Mouse (Mus musculus): ENCODE measurements at regions not wholly inside any gene's neighbourhood (a gene's known extent, or its start where the extent isn't known, plus 50 kb on each side); places are given as distances from the start of the nearest gene placed in this dataset.

DNA sequence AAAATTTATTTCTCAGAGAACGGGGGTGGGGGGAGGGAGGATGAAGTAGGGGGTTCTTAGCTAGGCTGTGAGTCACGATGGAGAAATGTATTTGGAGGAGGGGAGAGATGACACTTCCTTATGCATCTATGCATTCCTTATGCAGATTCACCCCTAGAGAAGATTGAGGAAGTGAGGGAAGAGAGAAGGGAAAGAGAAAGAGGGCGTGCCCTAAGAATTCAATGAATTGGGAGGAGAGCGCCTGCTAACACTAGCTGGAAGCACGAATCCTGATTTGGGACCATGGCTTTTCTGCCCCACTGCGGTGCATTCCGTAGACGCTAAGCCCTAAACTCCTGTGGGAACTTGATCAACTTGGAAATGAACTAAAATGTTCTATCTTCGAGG, 56.1 kb downstream of the Foxi3 start:
- no peak for ATAC-seq (ENCODE audit: insufficient number of reproducible peaks, low FRiP score, low TSS enrichment)

- peak; percentile 92 for ATAC-seq (ENCODE audit: insufficient number of reproducible peaks, low FRiP score, low TSS enrichment)
Measured at GRCm38 (mm10) chr6:71012823-71013461, 56.6 kb downstream of the Foxi3 start.

DNA sequence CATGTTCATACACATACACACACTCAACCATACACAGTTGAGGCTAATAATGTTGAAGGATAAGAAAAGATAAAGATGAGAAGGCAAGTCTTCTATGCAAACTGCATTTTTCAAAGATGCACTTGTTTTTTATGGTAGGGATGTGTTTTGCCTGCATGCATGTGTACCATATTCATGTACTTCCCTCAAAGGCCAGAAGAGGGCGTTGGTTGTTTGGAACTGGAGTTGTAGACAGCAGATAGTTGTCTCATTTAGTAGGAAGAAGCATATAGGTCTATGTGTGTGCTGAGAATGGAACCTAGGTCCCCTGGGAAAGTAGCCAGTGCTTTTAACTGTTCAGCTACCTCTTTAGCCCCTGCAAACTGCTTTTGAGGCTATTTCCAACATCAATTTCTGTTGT, 60.1 kb downstream of the Foxi3 start:
- ATAC-seq (ENCODE audit: insufficient number of reproducible peaks, low FRiP score, low TSS enrichment), result no peak

GRCm38 (mm10) chr6:71021353-71021752, 65.0 kb downstream of the Foxi3 start:
- no peak for ATAC-seq (ENCODE audit: insufficient number of reproducible peaks, low FRiP score, low TSS enrichment)

DNA sequence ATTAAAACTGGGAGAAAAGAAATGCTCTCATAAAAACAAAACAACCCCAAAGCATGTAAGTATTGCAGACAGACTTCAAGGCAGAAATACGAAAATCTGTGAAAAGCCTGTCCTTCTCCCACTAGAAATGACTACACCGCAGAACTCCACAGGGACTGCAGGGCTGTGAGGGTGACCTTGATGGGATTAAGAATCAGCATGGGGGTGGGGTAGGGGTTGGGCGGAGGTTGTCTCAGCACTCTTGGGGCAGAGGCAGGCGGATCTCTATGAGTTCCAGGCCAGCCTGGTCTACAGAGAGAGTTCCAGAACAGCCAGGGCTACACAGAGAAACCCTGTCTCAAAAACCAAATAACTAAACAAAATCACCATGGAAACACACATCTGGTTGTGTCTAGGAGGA, 69.1 kb downstream of the Foxi3 start:
- ATAC-seq (ENCODE audit: insufficient number of reproducible peaks, low FRiP score, low TSS enrichment), result no peak

DNA sequence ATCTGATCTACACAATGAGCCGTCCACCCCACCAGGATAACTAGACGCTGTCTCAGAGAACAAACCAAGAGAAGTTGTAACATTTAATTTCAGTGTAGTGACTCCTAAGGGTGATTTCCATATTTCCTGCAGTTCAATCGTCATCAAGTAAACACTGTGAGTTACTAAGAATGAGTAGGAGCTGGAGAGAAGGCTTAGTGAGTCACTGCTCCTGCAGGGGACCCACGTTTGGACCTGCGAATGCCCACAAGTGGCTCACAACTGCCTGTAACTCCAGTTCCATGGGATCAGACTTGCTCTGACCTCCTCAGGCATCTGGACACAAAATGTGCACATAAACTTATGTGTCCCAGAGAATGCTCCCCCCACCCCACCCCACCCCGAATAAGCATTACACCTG, 73.3 kb downstream of the Foxi3 start:
- ATAC-seq (ENCODE audit: insufficient number of reproducible peaks, low FRiP score, low TSS enrichment), result no peak

- ATAC-seq (ENCODE audit: insufficient number of reproducible peaks, low FRiP score, low TSS enrichment), result no peak
Measured at GRCm38 (mm10) chr6:71030541-71030940, 74.2 kb downstream of the Foxi3 start.

GRCm38 (mm10) chr6:71044241-71044640, 87.9 kb downstream of the Foxi3 start:
- ATAC-seq (ENCODE audit: insufficient number of reproducible peaks, low FRiP score, low TSS enrichment), result no peak

- no peak for ATAC-seq (ENCODE audit: insufficient number of reproducible peaks, low FRiP score, low TSS enrichment)
Measured at GRCm38 (mm10) chr6:71045261-71045660, 88.9 kb downstream of the Foxi3 start.

GRCm38 (mm10) chr6:71048199-71049094, 92.1 kb downstream of the Foxi3 start:
- ATAC-seq (ENCODE audit: insufficient number of reproducible peaks, low FRiP score, low TSS enrichment), result no peak

- ATAC-seq (ENCODE audit: insufficient number of reproducible peaks, low FRiP score, low TSS enrichment), result no peak
Measured at GRCm38 (mm10) chr6:71050248-71050647, 93.9 kb downstream of the Foxi3 start.

GRCm38 (mm10) chr6:71050754-71051213, 93.5 kb downstream of the Thnsl2 start:
- no peak for ATAC-seq (ENCODE audit: insufficient number of reproducible peaks, low FRiP score, low TSS enrichment)

GRCm38 (mm10) chr6:71057209-71057858, 86.9 kb downstream of the Thnsl2 start:
- ATAC-seq (ENCODE audit: insufficient number of reproducible peaks, low FRiP score, low TSS enrichment), result no peak

- ATAC-seq (ENCODE audit: insufficient number of reproducible peaks, low FRiP score, low TSS enrichment), result peak; percentile 49; the same call in 1 of the 2 replicates
Measured at GRCm38 (mm10) chr6:71060116-71060515, 84.1 kb downstream of the Thnsl2 start.

GRCm38 (mm10) chr6:71062980-71063379, 81.3 kb downstream of the Thnsl2 start:
- no peak for ATAC-seq (ENCODE audit: insufficient number of reproducible peaks, low FRiP score, low TSS enrichment)

GRCm38 (mm10) chr6:71065428-71065827, 78.8 kb downstream of the Thnsl2 start:
- ATAC-seq (ENCODE audit: insufficient number of reproducible peaks, low FRiP score, low TSS enrichment), result no peak

GRCm38 (mm10) chr6:71069229-71069628, 75.0 kb downstream of the Thnsl2 start:
- ATAC-seq (ENCODE audit: insufficient number of reproducible peaks, low FRiP score, low TSS enrichment), result no peak

DNA sequence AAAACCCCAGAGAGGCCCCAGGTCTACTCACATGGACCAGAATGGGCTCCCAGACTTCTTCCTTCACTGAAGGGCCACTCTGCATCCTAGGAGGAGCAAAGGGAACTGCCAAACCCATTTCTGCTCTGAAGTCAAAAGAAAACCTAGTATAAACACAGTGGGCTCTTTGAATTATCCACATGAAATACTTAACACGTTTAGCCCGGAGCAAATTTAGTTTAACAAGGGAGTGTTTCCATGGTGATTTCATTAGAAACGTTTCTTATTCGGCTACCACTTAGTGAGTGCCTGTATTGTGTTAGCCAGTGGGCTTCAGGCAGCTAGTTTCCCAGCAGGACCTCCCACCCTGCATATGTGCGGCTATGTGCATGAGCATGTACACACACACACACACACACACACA, 69.4 kb downstream of the Thnsl2 start:
- ATAC-seq (ENCODE audit: insufficient number of reproducible peaks, low FRiP score, low TSS enrichment), result no peak
